Mouse (Mus musculus): Measurements from ENCODE around the gene Fam155a. TPM values are rescaled to one million over a fixed set of nuclear protein-coding genes. Genes with fewer than 3 reads are reported as not detected.
"Not testable (repeated sequence)": the region's sequence is repeated elsewhere in the genome, so short reads cannot be mapped to it uniquely, and the experiment has no call there.

Fam155a gene
- polyA plus RNA-seq, 1 experiment: 0.37 TPM

DNA sequence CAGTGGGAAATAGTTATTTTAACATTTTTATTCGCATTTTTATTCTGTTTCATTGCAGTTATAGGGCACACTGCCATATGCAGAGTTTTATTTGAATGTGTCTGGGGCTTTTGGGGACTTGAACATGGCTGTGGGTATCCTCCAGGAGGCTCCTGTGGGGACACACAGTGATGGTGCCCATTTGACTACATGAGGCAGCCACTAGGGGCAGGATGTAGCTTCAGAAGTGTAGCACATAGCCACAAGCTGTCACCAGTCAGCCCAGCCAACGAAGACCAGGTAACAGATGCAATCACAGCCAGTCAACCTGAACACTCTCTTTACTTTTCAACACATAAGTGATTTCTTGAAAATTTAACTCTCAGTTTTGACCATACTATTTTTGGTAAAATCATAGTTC, 377.7 kb downstream of the Fam155a start:
- WGBS: 40% methylated on average over 2 of the region's 2 CpGs
- Histone ChIP-seq H3K4me3 (ENCODE audit: low read depth, low read length) (no peak overlapping the region), H3K27ac (ENCODE audit: insufficient read depth, low read depth, low read length) (no peak overlapping the region), H3K36me3 (ENCODE audit: control insufficient read depth, insufficient read depth, low read length) (no peaks in the 10 kb centered on the region), H3K27me3 (ENCODE audit: control insufficient read depth, insufficient read depth, low read length) (no peaks in the 10 kb centered on the region), H3K4me1 (ENCODE audit: control insufficient read depth, insufficient read depth, insufficient read length, low read length) (no peaks in the 10 kb centered on the region)
- TF ChIP-seq POLR2A (IDR thresholded peaks at IDR 0.05; ENCODE audit: low read depth, low read length): no peak
- no peak for TF ChIP-seq CTCF (IDR thresholded peaks at IDR 0.05; ENCODE audit: extremely low read depth, insufficient read length, insufficient replicate concordance, low read depth, low read length)

GRCm38 (mm10) chr8:9390229-9390628, 380.7 kb downstream of the Fam155a start:
- 85% methylated on average over 2 of the region's 2 CpGs for WGBS
- H3K4me3 ChIP-seq (ENCODE audit: low read depth, low read length); H3K4me1 ChIP-seq (ENCODE audit: control insufficient read depth, insufficient read depth, insufficient read length, low read length): not testable (repeated sequence)

GRCm38 (mm10) chr8:9369201-9369600, 401.8 kb downstream of the Fam155a start:
- 68% methylated on average over 8 of the region's 8 CpGs for WGBS
- Histone ChIP-seq H3K27me3 (ENCODE audit: control insufficient read depth, insufficient read depth, low read length) (no peaks in the 10 kb centered on the region), H3K4me1 (ENCODE audit: control insufficient read depth, insufficient read depth, insufficient read length, low read length) (no peaks in the 10 kb centered on the region), H3K36me3 (ENCODE audit: control insufficient read depth, insufficient read depth, low read length) (no peaks in the 10 kb centered on the region), H3K4me3 (ENCODE audit: low read depth, low read length) (no peak overlapping the region), H3K27ac (ENCODE audit: insufficient read depth, low read depth, low read length) (no peak overlapping the region)
- TF ChIP-seq CTCF (IDR thresholded peaks at IDR 0.05; ENCODE audit: extremely low read depth, insufficient read length, insufficient replicate concordance, low read depth, low read length) (no peak), POLR2A (IDR thresholded peaks at IDR 0.05; ENCODE audit: low read depth, low read length) (no peak)

More at GRCm38 (mm10) chr8:9390229-9390628, 380.7 kb downstream of the Fam155a start:
- H3K27me3 ChIP-seq (ENCODE audit: control insufficient read depth, insufficient read depth, low read length); H3K27ac ChIP-seq (ENCODE audit: insufficient read depth, low read depth, low read length); H3K36me3 ChIP-seq (ENCODE audit: control insufficient read depth, insufficient read depth, low read length): not testable (repeated sequence)

DNA sequence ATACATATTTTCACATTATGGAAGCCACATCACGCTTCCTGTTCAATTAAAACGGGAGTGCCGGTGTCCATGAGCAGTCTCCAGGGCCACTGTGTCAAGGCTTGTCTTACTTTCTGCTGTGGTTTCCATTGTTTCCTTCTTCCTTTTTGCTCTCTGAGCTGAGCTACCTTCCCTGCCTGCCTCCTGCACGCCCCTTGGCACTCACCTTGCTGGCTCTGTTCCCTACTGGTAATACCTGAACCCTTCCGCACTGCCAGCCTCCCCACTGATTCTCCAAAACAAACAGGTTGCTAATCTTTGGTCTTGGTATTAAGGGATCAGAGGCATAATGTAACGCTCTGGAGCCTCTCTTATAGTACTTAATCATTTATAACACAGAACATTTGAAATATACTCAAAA, 403.2 kb downstream of the Fam155a start:
- H3K36me3 ChIP-seq (ENCODE audit: control insufficient read depth, insufficient read depth, low read length): no peaks in the 10 kb centered on the region
- no peak overlapping the region for H3K4me3 ChIP-seq (ENCODE audit: low read depth, low read length)
- WGBS: 43% methylated on average over 6 of the region's 6 CpGs
- H3K27me3 ChIP-seq (ENCODE audit: control insufficient read depth, insufficient read depth, low read length): no peaks in the 10 kb centered on the region
- H3K4me1 ChIP-seq (ENCODE audit: control insufficient read depth, insufficient read depth, insufficient read length, low read length): no peaks in the 10 kb centered on the region
- no peak for TF ChIP-seq CTCF (IDR thresholded peaks at IDR 0.05; ENCODE audit: extremely low read depth, insufficient read length, insufficient replicate concordance, low read depth, low read length)
- no peak for TF ChIP-seq POLR2A (IDR thresholded peaks at IDR 0.05; ENCODE audit: low read depth, low read length)
- no peak overlapping the region for H3K27ac ChIP-seq (ENCODE audit: insufficient read depth, low read depth, low read length)

DNA sequence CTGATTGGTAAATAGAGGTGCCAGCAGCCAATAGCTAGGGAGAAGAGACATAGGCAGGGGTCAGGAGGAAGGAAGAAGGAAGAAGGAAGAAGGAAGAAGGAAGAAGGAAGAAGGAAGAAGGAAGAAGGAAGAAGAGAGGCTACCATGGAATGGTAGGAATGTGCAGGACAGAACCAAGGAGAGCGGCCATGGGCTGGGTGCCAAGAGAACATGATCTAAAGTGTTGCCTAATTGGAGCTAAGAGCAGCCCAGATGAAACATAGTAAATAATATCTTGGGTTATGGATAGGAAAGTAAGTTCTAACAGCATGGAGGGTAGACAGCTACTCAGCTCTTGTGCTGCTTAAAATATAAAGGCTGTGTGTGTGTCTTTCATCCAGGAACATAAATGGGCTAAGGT, 405.6 kb downstream of the Fam155a start:
- H3K4me1 ChIP-seq (ENCODE audit: control insufficient read depth, insufficient read depth, insufficient read length, low read length): no peaks in the 10 kb centered on the region
- TF ChIP-seq CTCF (IDR thresholded peaks at IDR 0.05; ENCODE audit: extremely low read depth, insufficient read length, insufficient replicate concordance, low read depth, low read length): no peak
- no peak for TF ChIP-seq POLR2A (IDR thresholded peaks at IDR 0.05; ENCODE audit: low read depth, low read length)
- H3K4me3 ChIP-seq (ENCODE audit: low read depth, low read length): no peak overlapping the region
- no peak overlapping the region for H3K27ac ChIP-seq (ENCODE audit: insufficient read depth, low read depth, low read length)
- 58% methylated on average over 1 of the region's 1 CpGs for WGBS
- H3K36me3 ChIP-seq (ENCODE audit: control insufficient read depth, insufficient read depth, low read length): no peaks in the 10 kb centered on the region
- no peaks in the 10 kb centered on the region for H3K27me3 ChIP-seq (ENCODE audit: control insufficient read depth, insufficient read depth, low read length)

DNA sequence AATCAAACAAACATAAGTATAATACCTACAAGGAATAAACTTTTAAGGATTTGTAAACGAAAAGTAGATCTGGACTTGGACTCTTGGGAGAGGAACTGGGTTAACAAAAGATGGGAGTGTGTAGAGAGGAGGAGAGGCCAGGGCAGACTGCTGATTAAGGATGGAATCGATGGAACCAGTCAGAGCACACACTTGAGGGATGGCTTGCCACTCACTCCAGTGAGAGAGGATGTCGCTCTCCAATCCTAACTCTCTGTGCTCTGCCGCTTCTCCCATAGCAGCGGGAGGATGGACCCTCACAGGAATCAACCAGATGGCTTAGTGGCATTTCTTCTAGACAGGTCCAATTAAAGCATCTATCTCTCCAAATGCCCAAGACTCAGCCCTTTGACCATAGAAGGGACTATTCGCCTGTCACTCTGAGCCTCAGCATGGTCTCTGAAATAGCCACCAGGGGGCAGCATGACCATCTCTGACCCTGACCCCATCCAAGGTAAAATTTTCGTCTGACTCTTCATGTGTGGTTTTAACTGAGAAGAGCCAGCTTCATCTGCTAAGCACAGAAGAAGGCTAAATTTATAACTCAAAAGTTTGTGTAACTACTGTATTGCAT, 422.3 kb downstream of the Fam155a start:
- WGBS: 50% methylated on average over 7 of the region's 7 CpGs
- Histone ChIP-seq H3K27ac (ENCODE audit: insufficient read depth, low read depth, low read length) (no peak overlapping the region), H3K4me3 (ENCODE audit: low read depth, low read length) (no peak overlapping the region), H3K27me3 (ENCODE audit: control insufficient read depth, insufficient read depth, low read length) (no peaks in the 10 kb centered on the region), H3K4me1 (ENCODE audit: control insufficient read depth, insufficient read depth, insufficient read length, low read length) (no peaks in the 10 kb centered on the region), H3K36me3 (ENCODE audit: control insufficient read depth, insufficient read depth, low read length) (no peaks in the 10 kb centered on the region)
- peak; percentile 35; the same call in 1 of the 2 replicates for TF ChIP-seq CTCF (IDR thresholded peaks at IDR 0.05; ENCODE audit: extremely low read depth, insufficient read length, insufficient replicate concordance, low read depth, low read length)
- TF ChIP-seq POLR2A (IDR thresholded peaks at IDR 0.05; ENCODE audit: low read depth, low read length): no peak

DNA sequence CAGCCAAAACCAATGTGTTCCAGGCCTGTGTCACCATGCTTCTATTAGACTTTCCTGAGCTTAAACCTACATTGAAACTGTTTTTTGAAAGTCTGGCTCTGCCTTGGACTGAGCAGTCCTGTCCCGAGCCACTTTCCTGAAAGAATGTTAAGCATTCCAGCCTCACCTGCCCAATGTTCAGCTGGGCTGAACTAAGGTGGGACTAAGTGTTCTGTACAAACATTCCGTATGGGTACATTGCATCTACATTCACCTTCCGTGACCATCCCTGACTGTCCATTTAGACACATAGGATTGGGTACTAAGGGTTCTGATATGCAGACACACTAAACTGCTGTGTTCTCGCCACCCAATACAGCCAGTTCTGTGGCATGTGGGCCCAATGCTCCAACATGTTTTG, 423.8 kb downstream of the Fam155a start:
- TF ChIP-seq CTCF (IDR thresholded peaks at IDR 0.05; ENCODE audit: extremely low read depth, insufficient read length, insufficient replicate concordance, low read depth, low read length): no peak
- no peak for TF ChIP-seq POLR2A (IDR thresholded peaks at IDR 0.05; ENCODE audit: low read depth, low read length)
- 63% methylated on average over 4 of the region's 4 CpGs for WGBS
- H3K4me1 ChIP-seq (ENCODE audit: control insufficient read depth, insufficient read depth, insufficient read length, low read length): no peaks in the 10 kb centered on the region
- H3K27me3 ChIP-seq (ENCODE audit: control insufficient read depth, insufficient read depth, low read length): no peaks in the 10 kb centered on the region
- H3K4me3 ChIP-seq (ENCODE audit: low read depth, low read length): no peak overlapping the region
- H3K36me3 ChIP-seq (ENCODE audit: control insufficient read depth, insufficient read depth, low read length): no peaks in the 10 kb centered on the region
- H3K27ac ChIP-seq (ENCODE audit: insufficient read depth, low read depth, low read length): no peak overlapping the region
